ENCODE assay signal across 9 mouse cellular contexts in the genomic region with DNA sequence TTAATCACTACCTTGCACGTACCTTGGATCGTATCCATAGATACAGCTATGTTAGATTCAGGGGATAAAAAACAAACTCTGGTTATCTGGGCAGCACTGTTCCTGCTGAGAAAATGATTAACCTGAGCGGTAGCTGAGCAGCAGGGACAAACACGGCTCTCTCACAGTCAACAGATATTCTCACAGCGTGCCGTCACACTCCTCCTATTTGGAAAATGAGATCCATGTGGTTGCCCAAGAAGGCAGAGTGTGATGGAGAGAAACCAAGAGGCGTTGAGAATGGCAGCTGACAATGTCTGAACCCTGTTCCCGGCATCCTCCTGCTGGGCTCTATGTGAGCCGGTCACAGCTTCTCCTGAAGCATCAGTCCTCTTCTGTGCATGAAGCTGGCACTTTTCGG.
A peak's percentile ranks its signal among the peaks of the same experiment; 100 is the strongest.
DNase-seq lines count a peak whose midpoint lies in the region; ATAC-seq lines count a peak whose summit lies in the region.
"Had no signal": no experiment of that assay in that cellular context is flagged by ENCODE, and none has a peak within 500 bp of the region (broad histone marks: within the 10 kb centered on the region; RNA-seq: fewer than 3 reads in every experiment).

No protein-coding gene starts in this region.

- no peak for ATAC-seq in midbrain, embryonic 11.5 days (ENCODE audit: low FRiP score)
- no peak for ATAC-seq in midbrain, embryonic 13.5 days
- peak; percentile 47; the same call in 1 of the 2 replicates for ATAC-seq in stomach, embryonic 15.5 days (ENCODE audit: insufficient read depth, low FRiP score, low read depth)

- no peaks in the 10 kb centered on the region for H3K9me3 ChIP-seq in midbrain, embryonic 11.5 days (ENCODE audit: control insufficient read depth, low read length)
- H3K9me3 ChIP-seq in midbrain, embryonic 13.5 days: no peaks in the 10 kb centered on the region
- H3K9me3 ChIP-seq in stomach, embryonic 15.5 days: no peaks in the 10 kb centered on the region

- peak; percentile 35 for DNase-seq in embryo, embryonic 10 days (ENCODE audit: low spot score)
- no peak for DNase-seq in embryo, embryonic 11 days
- DNase-seq in midbrain, embryonic 11.5 days (ENCODE audit: low spot score, missing footprints): peak; percentile 86
- peak; percentile 6 to 30 for DNase-seq in kidney, postnatal 4 days
- no peak for DNase-seq in gastrocnemius, postnatal 10 days
- no peak for DNase-seq in c-Kit-positive CD71-positive TER-119-positive erythroid progenitor cells, embryonic 14.5 days (ENCODE audit: low spot score)
- DNase-seq: thymus, adult 18-20 months had no signal

- no peaks in the 10 kb centered on the region for H3K36me3 ChIP-seq in midbrain, embryonic 11.5 days (ENCODE audit: control insufficient read depth, insufficient read depth, low read length)
- H3K36me3 ChIP-seq in midbrain, embryonic 13.5 days: no peaks in the 10 kb centered on the region
- H3K36me3 ChIP-seq in stomach, embryonic 15.5 days: no peaks in the 10 kb centered on the region

- H3K4me2 ChIP-seq in midbrain, embryonic 11.5 days: no peak overlapping the region
- no peak overlapping the region for H3K4me2 ChIP-seq in midbrain, embryonic 13.5 days (replicated peaks)
- H3K4me2 ChIP-seq in stomach, embryonic 15.5 days: 0 out of 2 replicates have a peak overlapping the region, but pooled peaks have one; percentile 4

- 81% methylated on average over 10 of the region's 10 CpGs for WGBS in midbrain, embryonic 11.5 days
- 71% methylated on average over 10 of the region's 10 CpGs for WGBS in midbrain, embryonic 13.5 days
- 63% methylated on average over 10 of the region's 10 CpGs for whole genome bisulfite sequencing in stomach, embryonic 15.5 days

- no peak overlapping the region for H3K4me3 ChIP-seq in midbrain, embryonic 11.5 days (ENCODE audit: low read depth, low read length)
- no peak overlapping the region for H3K4me3 ChIP-seq in midbrain, embryonic 13.5 days (replicated peaks)
- no peak overlapping the region for H3K4me3 ChIP-seq in stomach, embryonic 15.5 days (replicated peaks)

- H3K9ac ChIP-seq in midbrain, embryonic 11.5 days (ENCODE audit: low read length): no peak overlapping the region
- H3K9ac ChIP-seq in midbrain, embryonic 13.5 days (replicated peaks): no peak overlapping the region
- no peak overlapping the region for H3K9ac ChIP-seq in stomach, embryonic 15.5 days

- H3K27me3 ChIP-seq in midbrain, embryonic 11.5 days (ENCODE audit: control insufficient read depth, insufficient read depth, low read length): no peaks in the 10 kb centered on the region
- no peaks in the 10 kb centered on the region for H3K27me3 ChIP-seq in midbrain, embryonic 13.5 days
- no peaks in the 10 kb centered on the region for H3K27me3 ChIP-seq in stomach, embryonic 15.5 days (replicated peaks)

- no peaks in the 10 kb centered on the region for H3K4me1 ChIP-seq in midbrain, embryonic 11.5 days (ENCODE audit: control insufficient read depth, insufficient read depth, low read length)
- H3K4me1 ChIP-seq in midbrain, embryonic 13.5 days (replicated peaks): no peaks in the 10 kb centered on the region
- H3K4me1 ChIP-seq in stomach, embryonic 15.5 days: no peaks in the 10 kb centered on the region

- no peak overlapping the region for H3K27ac ChIP-seq in midbrain, embryonic 11.5 days (ENCODE audit: low read depth, low read length)
- H3K27ac ChIP-seq in midbrain, embryonic 13.5 days: no peak overlapping the region
- H3K27ac ChIP-seq in stomach, embryonic 15.5 days: peak overlapping the region; percentile 36; the same call in 1 of the 2 replicates

Comparison
In these comparisons a context has a peak if more than half of its experiments do, and no peak if none do; other contexts are left out.
1. DNase-seq: peak in embryo, embryonic 10 days (single experiment), midbrain, embryonic 11.5 days (single experiment) and kidney, postnatal 4 days (2 of 2); none in embryo, embryonic 11 days (single experiment), gastrocnemius, postnatal 10 days (single experiment) and c-Kit-positive CD71-positive TER-119-positive erythroid progenitor cells, embryonic 14.5 days (single experiment).